Mouse (Mus musculus) ES-Bruce4 (cell line): ENCODE measurements at regions not wholly inside any gene's neighbourhood (a gene's known extent, or its start where the extent isn't known, plus 50 kb on each side); places are given as distances from the start of the nearest gene placed in this dataset.

Experiments
- H3K27ac ChIP-seq: 2 replicates; pipeline ENCODE4 v1.5.1; 2012; ENCODE audit warnings: low read length, inconsistent platforms; ENCODE audit not compliant: insufficient read depth
- H3K27me3 ChIP-seq: 2 replicates; pipeline ENCODE4 v1.6.1; 2012; ENCODE audit warnings: mild to moderate bottlenecking, low read length, inconsistent platforms; ENCODE audit not compliant: control insufficient read depth, poor library complexity, insufficient read depth, severe bottlenecking
- H3K36me3 ChIP-seq: 2 replicates; pipeline ENCODE4 v1.6.1; 2012; ENCODE audit warnings: inconsistent platforms, mild to moderate bottlenecking, low read length, moderate library complexity; ENCODE audit not compliant: control insufficient read depth, poor library complexity, insufficient read depth, severe bottlenecking
- H3K4me1 ChIP-seq: one replicate; pipeline ENCODE4 v1.8.1; 2011; ENCODE audit warnings: low read length; ENCODE audit not compliant: control insufficient read depth, insufficient read depth
- H3K4me3 ChIP-seq: 2 replicates; pipeline ENCODE4 v1.5.1; 2011; ENCODE audit warnings: low read depth, mild to moderate bottlenecking, low read length
- H3K9ac ChIP-seq: 2 replicates; pipeline ENCODE4 v1.6.1; 2012; ENCODE audit warnings: low read depth, mild to moderate bottlenecking, inconsistent platforms; ENCODE audit not compliant: poor library complexity, severe bottlenecking
- H3K9me3 ChIP-seq: replicated peaks from 2 replicates; pipeline ENCODE4 v1.6.1; 2012; ENCODE audit warnings: mild to moderate bottlenecking, low read length, inconsistent platforms; ENCODE audit not compliant: control insufficient read depth, poor library complexity, insufficient read depth, severe bottlenecking
- CTCF ChIP-seq: IDR thresholded peaks from one replicate; pipeline ENCODE4 v1.8.1; 2011; ENCODE audit warnings: low read depth, low read length
- EP300 ChIP-seq: IDR thresholded peaks from 2 replicates; pipeline ENCODE4 v1.6.1; 2011; ENCODE audit warnings: low read depth, low read length; ENCODE audit not compliant: insufficient read depth
- POLR2A ChIP-seq: IDR thresholded peaks from one replicate; pipeline ENCODE4 v1.8.1; 2011; ENCODE audit warnings: low read length; ENCODE audit not compliant: insufficient read depth

DNA sequence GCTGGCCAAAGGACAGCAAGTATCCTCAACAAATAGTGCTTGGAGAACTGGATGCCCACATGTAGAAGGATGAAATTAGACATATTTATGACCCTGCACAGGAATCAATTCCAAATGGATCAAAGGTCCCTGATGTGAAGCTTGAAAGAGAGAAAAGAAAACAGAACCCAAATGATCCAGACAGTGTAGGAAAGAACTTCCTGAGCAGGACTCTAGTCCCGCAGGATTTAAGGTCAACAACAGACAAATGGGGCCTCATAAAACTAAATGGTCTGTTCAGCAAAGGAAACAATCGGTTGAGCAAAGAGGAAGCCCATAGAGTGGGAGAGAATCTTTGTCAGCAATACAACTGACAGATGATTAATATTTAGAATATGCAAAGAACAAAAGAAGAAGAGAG is 497.1 kb downstream of the Grin2a start:
- Histone ChIP-seq H3K9ac (no peak overlapping the region), H3K27me3 (no peaks in the 10 kb centered on the region), H3K9me3 (no peaks in the 10 kb centered on the region), H3K4me3 (no peak overlapping the region), H3K27ac (no peak overlapping the region), H3K4me1 (no peaks in the 10 kb centered on the region), H3K36me3 (no peaks in the 10 kb centered on the region)
- TF ChIP-seq POLR2A, result no peak
- TF ChIP-seq EP300, result no peak
- TF ChIP-seq CTCF, result no peak

DNA sequence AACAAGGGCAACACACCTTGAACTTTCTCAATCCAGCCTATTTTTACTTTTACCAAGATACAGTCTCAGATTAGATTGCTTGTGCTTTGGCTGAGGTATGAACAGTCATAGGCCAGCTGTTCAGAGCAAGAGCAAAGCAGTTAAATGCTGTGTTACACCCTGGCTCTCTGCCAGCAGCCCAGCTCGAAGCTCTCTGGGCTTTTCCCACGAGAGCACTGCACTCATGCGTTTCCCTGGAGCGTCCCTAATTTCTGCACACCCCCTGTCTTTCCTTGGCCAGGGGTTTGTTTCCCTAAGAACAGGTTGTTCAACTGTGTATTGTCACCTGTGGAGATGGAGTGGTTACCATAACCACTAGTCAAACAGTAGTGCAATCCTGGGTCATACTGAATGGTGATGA is 493.6 kb downstream of the Grin2a start:
- Histone ChIP-seq H3K36me3 (no peaks in the 10 kb centered on the region), H3K9ac (no peak overlapping the region), H3K4me3 (no peak overlapping the region), H3K27me3 (no peaks in the 10 kb centered on the region), H3K9me3 (no peaks in the 10 kb centered on the region), H3K4me1 (no peaks in the 10 kb centered on the region), H3K27ac (no peak overlapping the region)
- TF ChIP-seq EP300, result no peak
- no peak for TF ChIP-seq CTCF
- no peak for TF ChIP-seq POLR2A

DNA sequence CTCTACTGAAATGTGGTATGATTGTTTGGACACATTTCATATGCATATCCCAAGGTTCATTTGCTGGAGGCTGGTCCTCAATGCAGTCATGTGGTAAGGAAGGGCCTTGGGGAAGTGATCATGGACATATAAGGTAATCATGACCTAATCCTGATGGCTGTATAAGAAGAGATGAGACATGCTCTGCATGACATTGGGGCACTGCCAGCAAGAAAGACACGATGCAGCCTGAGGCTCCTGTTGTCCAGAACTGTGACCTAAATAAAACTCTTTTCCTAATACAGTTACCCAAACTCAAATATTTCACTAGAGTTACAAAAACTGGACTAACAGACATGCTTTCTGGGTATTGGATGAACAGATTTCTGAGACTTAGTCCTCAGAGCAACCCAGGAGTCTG is 485.7 kb downstream of the Grin2a start:
- Histone ChIP-seq H3K27me3 (no peaks in the 10 kb centered on the region; the same call in 1 of the 2 replicates), H3K36me3 (no peaks in the 10 kb centered on the region), H3K9me3 (no peaks in the 10 kb centered on the region), H3K27ac (no peak overlapping the region), H3K4me3 (no peak overlapping the region), H3K4me1 (no peaks in the 10 kb centered on the region), H3K9ac (no peak overlapping the region)
- TF ChIP-seq EP300, result no peak
- no peak for TF ChIP-seq CTCF
- TF ChIP-seq POLR2A, result no peak

DNA sequence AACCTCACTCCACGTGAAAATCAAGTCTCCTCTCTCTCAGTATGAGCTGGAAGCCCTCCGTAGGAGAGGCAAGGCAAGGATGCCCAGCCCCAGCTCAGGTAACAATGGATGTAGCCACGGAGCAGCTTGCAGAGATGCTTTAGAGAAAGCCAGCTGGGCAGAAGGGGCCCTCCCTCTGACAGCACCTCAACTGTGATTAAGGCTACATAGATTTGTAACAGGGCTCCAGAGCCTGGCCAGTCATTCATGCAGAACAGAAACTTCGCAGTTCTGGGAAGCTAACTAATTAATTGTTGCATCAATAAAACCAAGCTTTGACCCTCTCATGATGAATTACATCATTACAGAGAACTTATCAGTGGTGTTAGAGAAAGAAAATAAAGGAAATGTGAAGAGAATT is 480.8 kb downstream of the Grin2a start:
- Histone ChIP-seq H3K4me1 (no peaks in the 10 kb centered on the region), H3K9ac (no peak overlapping the region), H3K27ac (no peak overlapping the region), H3K36me3 (no peaks in the 10 kb centered on the region), H3K27me3 (no peaks in the 10 kb centered on the region), H3K4me3 (no peak overlapping the region), H3K9me3 (no peaks in the 10 kb centered on the region)
- TF ChIP-seq EP300, result no peak
- TF ChIP-seq POLR2A, result no peak
- TF ChIP-seq CTCF, result no peak
